Mouse (Mus musculus): ENCODE measurements at regions not wholly inside any gene's neighbourhood (a gene's known extent, or its start where the extent isn't known, plus 50 kb on each side); places are given as distances from the start of the nearest gene placed in this dataset.

- no peak overlapping the region for H3K4me2 ChIP-seq
- ATAC-seq (ENCODE audit: extremely low read depth, insufficient number of reproducible peaks, low FRiP score, low TSS enrichment) = no peak
- H3K27ac ChIP-seq (replicated peaks) = no peak overlapping the region
- peaks cover 5% of the 10 kb centered on the region for H3K4me1 ChIP-seq
- 0 out of 2 replicates have a peak, but pooled peaks cover 3% of the 10 kb centered on the region for H3K27me3 ChIP-seq (replicated peaks)
- no peak overlapping the region for H3K9ac ChIP-seq
- no peaks in the 10 kb centered on the region for H3K36me3 ChIP-seq
- no peaks in the 10 kb centered on the region for H3K9me3 ChIP-seq
- 63% methylated on average over 1 of the region's 1 CpGs for WGBS
- no peak overlapping the region for H3K4me3 ChIP-seq
These were observed 79.9 kb upstream of the Hdac4 start for GRCm38 (mm10) chr1:92275388-92275787.

DNA sequence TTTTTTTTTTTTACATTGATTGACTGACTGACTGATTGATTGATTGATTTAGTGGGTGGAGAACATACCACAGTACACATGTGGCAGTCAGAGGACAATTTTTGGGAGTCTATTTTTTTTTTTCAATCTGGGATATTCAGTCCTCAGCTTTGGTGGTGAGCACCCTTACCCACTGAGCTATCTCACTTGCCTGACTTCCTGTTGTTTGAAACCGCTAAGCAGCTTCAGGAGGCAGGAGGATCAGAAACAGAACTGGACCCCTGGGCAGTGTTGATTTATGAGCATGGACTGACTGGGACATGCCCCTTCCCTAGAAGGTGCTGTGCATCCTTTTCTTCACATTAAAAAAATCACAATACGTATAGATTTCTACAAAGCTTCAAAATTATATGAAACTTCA is 78.3 kb upstream of the Hdac4 start:
- no peak overlapping the region for H3K27ac ChIP-seq (replicated peaks)
- H3K36me3 ChIP-seq = no peaks in the 10 kb centered on the region
- no peak overlapping the region for H3K9ac ChIP-seq
- H3K4me1 ChIP-seq = peaks cover 9% of the 10 kb centered on the region
- no peak for ATAC-seq (ENCODE audit: extremely low read depth, insufficient number of reproducible peaks, low FRiP score, low TSS enrichment)
- no peak overlapping the region for H3K4me3 ChIP-seq
- 0 out of 2 replicates have a peak, but pooled peaks cover 3% of the 10 kb centered on the region for H3K27me3 ChIP-seq (replicated peaks)
- no peak overlapping the region for H3K4me2 ChIP-seq
- 80% methylated on average over 2 of the region's 2 CpGs for WGBS
- no peaks in the 10 kb centered on the region for H3K9me3 ChIP-seq

GRCm38 (mm10) chr1:92271676-92272291 is 76.3 kb upstream of the Hdac4 start:
- Histone ChIP-seq H3K27me3 (replicated peaks) (0 out of 2 replicates have a peak, but pooled peaks cover 3% of the 10 kb centered on the region), H3K27ac (replicated peaks) (no peak overlapping the region), H3K4me2 (no peak overlapping the region), H3K36me3 (no peaks in the 10 kb centered on the region), H3K4me1 (peaks cover 9% of the 10 kb centered on the region), H3K9ac (no peak overlapping the region), H3K9me3 (no peaks in the 10 kb centered on the region), H3K4me3 (no peak overlapping the region)
- no peak for ATAC-seq (ENCODE audit: extremely low read depth, insufficient number of reproducible peaks, low FRiP score, low TSS enrichment)
- 65% methylated on average over 9 of the region's 9 CpGs for WGBS

GRCm38 (mm10) chr1:92270486-92271058 is 75.1 kb upstream of the Hdac4 start:
- ATAC-seq (ENCODE audit: extremely low read depth, insufficient number of reproducible peaks, low FRiP score, low TSS enrichment) = no peak
- H3K36me3 ChIP-seq = no peaks in the 10 kb centered on the region
- no peak overlapping the region for H3K4me2 ChIP-seq
- WGBS = 26% methylated on average over 6 of the region's 6 CpGs
- H3K9me3 ChIP-seq = no peaks in the 10 kb centered on the region
- H3K27me3 ChIP-seq (replicated peaks) = no peaks in the 10 kb centered on the region
- peaks cover 9% of the 10 kb centered on the region for H3K4me1 ChIP-seq
- no peak overlapping the region for H3K4me3 ChIP-seq
- no peak overlapping the region for H3K27ac ChIP-seq (replicated peaks)
- no peak overlapping the region for H3K9ac ChIP-seq

GRCm38 (mm10) chr1:92269464-92269863 is 74.0 kb upstream of the Hdac4 start:
- Histone ChIP-seq H3K4me1 (peaks cover 9% of the 10 kb centered on the region), H3K27me3 (replicated peaks) (no peaks in the 10 kb centered on the region), H3K9me3 (no peaks in the 10 kb centered on the region), H3K36me3 (no peaks in the 10 kb centered on the region), H3K9ac (no peak overlapping the region), H3K4me3 (no peak overlapping the region), H3K4me2 (no peak overlapping the region), H3K27ac (replicated peaks) (no peak overlapping the region)
- ATAC-seq (ENCODE audit: extremely low read depth, insufficient number of reproducible peaks, low FRiP score, low TSS enrichment) = no peak
- WGBS = 62% methylated on average over 10 of the region's 10 CpGs

GRCm38 (mm10) chr1:92264941-92265340 is 69.4 kb upstream of the Hdac4 start:
- no peak overlapping the region for H3K4me3 ChIP-seq
- no peaks in the 10 kb centered on the region for H3K9me3 ChIP-seq
- H3K36me3 ChIP-seq = no peaks in the 10 kb centered on the region
- no peaks in the 10 kb centered on the region for H3K4me1 ChIP-seq
- no peak overlapping the region for H3K4me2 ChIP-seq
- ATAC-seq (ENCODE audit: extremely low read depth, insufficient number of reproducible peaks, low FRiP score, low TSS enrichment) = no peak
- H3K27ac ChIP-seq (replicated peaks) = no peak overlapping the region
- 70% methylated on average over 4 of the region's 4 CpGs for WGBS
- H3K27me3 ChIP-seq (replicated peaks) = no peaks in the 10 kb centered on the region
- no peak overlapping the region for H3K9ac ChIP-seq

- 80% methylated on average over 23 of the region's 23 CpGs for WGBS
- no peaks in the 10 kb centered on the region for H3K4me1 ChIP-seq
- H3K27me3 ChIP-seq (replicated peaks) = no peaks in the 10 kb centered on the region
- ATAC-seq (ENCODE audit: extremely low read depth, insufficient number of reproducible peaks, low FRiP score, low TSS enrichment) = no peak
- no peaks in the 10 kb centered on the region for H3K36me3 ChIP-seq
- H3K9me3 ChIP-seq = no peaks in the 10 kb centered on the region
- H3K9ac ChIP-seq = no peak overlapping the region
- no peak overlapping the region for H3K4me2 ChIP-seq
- H3K27ac ChIP-seq (replicated peaks) = no peak overlapping the region
- H3K4me3 ChIP-seq = no peak overlapping the region
These were observed 64.4 kb upstream of the Hdac4 start for GRCm38 (mm10) chr1:92259715-92260392.

GRCm38 (mm10) chr1:92258026-92258425 is 62.5 kb upstream of the Hdac4 start:
- Histone ChIP-seq H3K36me3 (no peaks in the 10 kb centered on the region), H3K9ac (no peak overlapping the region), H3K4me3 (no peak overlapping the region), H3K27ac (replicated peaks) (no peak overlapping the region), H3K9me3 (no peaks in the 10 kb centered on the region), H3K27me3 (replicated peaks) (no peaks in the 10 kb centered on the region), H3K4me2 (no peak overlapping the region), H3K4me1 (no peaks in the 10 kb centered on the region)
- ATAC-seq (ENCODE audit: extremely low read depth, insufficient number of reproducible peaks, low FRiP score, low TSS enrichment) = no peak

DNA sequence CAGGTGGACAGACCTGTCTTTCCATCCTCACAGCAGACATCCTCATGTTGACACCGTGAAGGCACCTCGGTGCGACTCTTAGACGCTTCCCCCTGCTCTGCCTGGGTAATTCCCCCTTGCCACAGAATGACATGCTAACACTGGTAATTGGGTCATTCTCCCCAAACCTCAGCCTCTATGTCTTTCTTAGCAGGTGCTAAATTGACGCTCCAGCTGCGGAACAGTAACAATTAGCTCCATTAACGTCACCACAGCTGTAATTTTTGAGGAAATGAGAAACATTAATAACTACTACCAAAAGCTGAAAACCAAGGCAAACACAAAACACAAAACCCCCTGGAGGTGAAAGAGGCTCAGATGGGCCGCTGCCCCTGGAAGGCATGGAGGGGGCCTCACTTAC is 57.6 kb upstream of the Hdac4 start:
- H3K4me2 ChIP-seq = no peak overlapping the region
- no peak overlapping the region for H3K4me3 ChIP-seq
- WGBS = 86% methylated on average over 8 of the region's 8 CpGs
- no peaks in the 10 kb centered on the region for H3K36me3 ChIP-seq
- no peak for ATAC-seq (ENCODE audit: extremely low read depth, insufficient number of reproducible peaks, low FRiP score, low TSS enrichment)
- H3K9me3 ChIP-seq = no peaks in the 10 kb centered on the region
- H3K4me1 ChIP-seq = 0 out of 2 replicates have a peak, but pooled peaks cover 4% of the 10 kb centered on the region
- H3K27me3 ChIP-seq (replicated peaks) = no peaks in the 10 kb centered on the region
- no peak overlapping the region for H3K27ac ChIP-seq (replicated peaks)
- no peak overlapping the region for H3K9ac ChIP-seq

GRCm38 (mm10) chr1:92250594-92251463 is 55.3 kb upstream of the Hdac4 start:
- no peaks in the 10 kb centered on the region for H3K27me3 ChIP-seq (replicated peaks)
- no peak overlapping the region for H3K27ac ChIP-seq (replicated peaks)
- H3K4me2 ChIP-seq = no peak overlapping the region
- no peaks in the 10 kb centered on the region for H3K36me3 ChIP-seq
- no peak for ATAC-seq (ENCODE audit: extremely low read depth, insufficient number of reproducible peaks, low FRiP score, low TSS enrichment)
- H3K4me3 ChIP-seq = no peak overlapping the region
- 0 out of 2 replicates have a peak, but pooled peaks cover 4% of the 10 kb centered on the region for H3K4me1 ChIP-seq
- 67% methylated on average over 10 of the region's 10 CpGs for WGBS
- no peaks in the 10 kb centered on the region for H3K9me3 ChIP-seq
- H3K9ac ChIP-seq = no peak overlapping the region
